Mouse (Mus musculus) intestine, embryonic 14.5 days (tissue): Measurements from ENCODE around the gene Ctdsp2. TPM values are rescaled to one million over a fixed set of nuclear protein-coding genes. Genes with fewer than 3 reads are reported as not detected.

Experiments used
- ATAC-seq: fragments of 200-750 bp; cut with Nextera tagmentation; replicated peaks from 2 replicates; pipeline ENCODE4 v1.8.0; 2017; ENCODE audit warnings: low read depth, moderate number of reproducible peaks, moderate TSS enrichment, moderate library complexity; ENCODE audit not compliant: low FRiP score, low TSS enrichment
- DNase-seq: peaks from one replicate; pipeline ENCODE4 v3.0.0-alpha.2; 2018; ENCODE audit warnings: low spot score
- H3K27ac ChIP-seq: fragments of 300-500 bp; sonication (generic); 2 replicates; pipeline ENCODE4 v1.5.1; 2014; ENCODE audit warnings: low read depth, mild to moderate bottlenecking, control low read depth
- H3K27me3 ChIP-seq: fragments of 300-500 bp; sonication (generic); replicated peaks from 2 replicates; pipeline ENCODE4 v1.6.1; 2014; ENCODE audit warnings: low read length, control low read depth; ENCODE audit not compliant: control insufficient read depth, insufficient read depth
- H3K36me3 ChIP-seq: fragments of 300-500 bp; sonication (generic); 2 replicates; pipeline ENCODE4 v1.6.1; 2014; ENCODE audit warnings: low read length, control low read depth; ENCODE audit not compliant: control insufficient read depth, insufficient read depth
- H3K4me1 ChIP-seq: fragments of 300-500 bp; sonication (generic); replicated peaks from 2 replicates; pipeline ENCODE4 v1.6.1; 2014; ENCODE audit warnings: low read length, control low read depth, mixed read lengths; ENCODE audit not compliant: control insufficient read depth, insufficient read depth
- H3K4me2 ChIP-seq: fragments of 300-500 bp; sonication (generic); 2 replicates; pipeline ENCODE4 v1.6.1; 2014; ENCODE audit warnings: low read length
- H3K4me3 ChIP-seq: fragments of 300-500 bp; sonication (generic); 2 replicates; pipeline ENCODE4 v1.5.1; 2014; ENCODE audit warnings: low read depth, low read length, control low read depth, mixed read lengths
- H3K9ac ChIP-seq: fragments of 300-500 bp; sonication (generic); 2 replicates; pipeline ENCODE4 v1.6.1; 2014; ENCODE audit warnings: mild to moderate bottlenecking, low read length
- H3K9me3 ChIP-seq: fragments of 300-500 bp; sonication (generic); 2 replicates; pipeline ENCODE4 v1.6.1; 2016; ENCODE audit warnings: low read length, control low read depth; ENCODE audit not compliant: control insufficient read depth
- WGBS: fragments of 180-500 bp; shearing (Covaris S2); extraction: QIAGEN DNeasy Blood & Tissue Kit; methylation state at CpG from one replicate; pipeline ENCODE4 v1.1.7; 2014; 5-methylcytosine and 5-hydroxymethylcytosine counted together
- polyA plus RNA-seq: library from polyadenylated mRNA; unstranded; fragments of >200 nt; fragmentation: Nextera tagmentation; extraction: Ambion mirVana; gene quantifications from 2 replicates; pipeline ENCODE4 v1.2.1, GENCODE M21; 2014

Ctdsp2 gene
- polyA plus RNA-seq, 1 experiment from 2014 or later, result 101 TPM

DNA sequence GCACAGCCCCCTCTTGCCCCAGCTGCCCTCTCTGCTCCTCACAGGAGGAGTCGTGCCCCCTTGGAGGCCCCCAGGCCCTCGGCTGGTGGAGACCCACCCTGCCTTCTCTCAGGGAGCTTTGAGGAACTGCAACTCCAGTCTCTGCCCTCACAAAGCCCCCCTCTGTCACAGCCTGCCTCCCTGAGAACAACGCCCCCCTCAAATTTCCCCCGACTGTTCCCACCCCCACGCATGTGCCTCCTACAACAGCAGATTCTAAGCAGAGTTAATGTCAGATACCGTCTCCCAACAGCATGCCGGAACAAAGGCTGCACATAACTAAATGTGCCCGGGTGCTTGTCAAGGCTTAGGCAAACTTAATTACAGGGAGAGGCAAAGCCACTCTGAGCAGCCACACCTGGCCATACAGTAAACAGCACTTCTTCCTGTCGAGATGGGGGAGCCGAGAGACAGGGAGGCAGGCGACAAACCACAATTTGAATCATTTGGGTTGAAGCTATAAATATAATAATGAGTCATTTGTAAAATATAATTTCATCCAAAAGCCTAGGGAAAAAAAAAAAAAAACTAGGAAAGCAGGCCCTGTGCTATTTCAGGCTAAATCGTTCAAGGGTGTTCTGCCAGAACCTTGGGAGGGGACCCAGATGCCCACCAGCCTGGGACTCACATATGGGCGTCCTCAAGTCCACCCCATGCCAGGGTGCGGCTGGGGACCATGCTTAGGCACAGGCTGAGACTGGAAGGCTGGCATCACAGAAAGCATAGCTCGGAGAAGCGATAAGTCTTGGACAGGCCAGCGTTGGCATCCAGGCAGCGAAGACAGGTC lies 42.7 kb upstream of the Ctdsp2 start:
- ATAC-seq, result peak; percentile 30; the same call in 1 of the 2 replicates
- no peak overlapping the region for H3K9ac ChIP-seq
- no peaks in the 10 kb centered on the region for H3K36me3 ChIP-seq
- DNase-seq, result peak; percentile 70
- peaks cover 9% of the 10 kb centered on the region; the same call in 1 of the 2 replicates for H3K9me3 ChIP-seq
- H3K4me3 ChIP-seq, result no peak overlapping the region
- WGBS, result 34% methylated on average over 18 of the region's 18 CpGs
- peak overlapping the region; percentile 14 for H3K4me2 ChIP-seq
- peaks cover 35% of the 10 kb centered on the region for H3K4me1 ChIP-seq
- no peaks in the 10 kb centered on the region for H3K27me3 ChIP-seq
- peak overlapping the region; percentile 91 for H3K27ac ChIP-seq

GRCm38 (mm10) chr10:126940949-126941348 lies 37.6 kb upstream of the Ctdsp2 start:
- Histone ChIP-seq H3K27me3 (no peaks in the 10 kb centered on the region), H3K9me3 (peaks cover 9% of the 10 kb centered on the region; the same call in 1 of the 2 replicates), H3K9ac (no peak overlapping the region), H3K4me1 (peaks cover 5% of the 10 kb centered on the region), H3K36me3 (no peaks in the 10 kb centered on the region), H3K27ac (no peak overlapping the region), H3K4me2 (no peak overlapping the region), H3K4me3 (no peak overlapping the region)
- no peak for ATAC-seq
- no peak for DNase-seq
- WGBS, result 64% methylated on average over 7 of the region's 7 CpGs

GRCm38 (mm10) chr10:126945531-126945930 lies 33.0 kb upstream of the Ctdsp2 start:
- H3K4me2 ChIP-seq, result no peak overlapping the region
- 82% methylated on average over 5 of the region's 5 CpGs for WGBS
- DNase-seq (no peak), ATAC-seq (no peak)
- H3K4me3 ChIP-seq, result no peak overlapping the region
- no peaks in the 10 kb centered on the region for H3K9me3 ChIP-seq
- no peak overlapping the region for H3K9ac ChIP-seq
- no peaks in the 10 kb centered on the region for H3K36me3 ChIP-seq
- no peaks in the 10 kb centered on the region for H3K27me3 ChIP-seq
- H3K27ac ChIP-seq, result no peak overlapping the region
- H3K4me1 ChIP-seq, result peaks cover 8% of the 10 kb centered on the region

GRCm38 (mm10) chr10:126949824-126950223 lies 28.7 kb upstream of the Ctdsp2 start:
- H3K36me3 ChIP-seq, result no peaks in the 10 kb centered on the region
- H3K27me3 ChIP-seq, result no peaks in the 10 kb centered on the region
- H3K9ac ChIP-seq, result no peak overlapping the region
- H3K9me3 ChIP-seq, result no peaks in the 10 kb centered on the region
- H3K4me1 ChIP-seq, result peaks cover 8% of the 10 kb centered on the region
- H3K27ac ChIP-seq, result no peak overlapping the region
- no peak overlapping the region for H3K4me3 ChIP-seq
- no peak overlapping the region for H3K4me2 ChIP-seq
- ATAC-seq, result no peak
- WGBS, result 42% methylated on average over 5 of the region's 5 CpGs
- no peak for DNase-seq

GRCm38 (mm10) chr10:126950572-126950971 lies 27.9 kb upstream of the Ctdsp2 start:
- Histone ChIP-seq H3K4me1 (peaks cover 8% of the 10 kb centered on the region), H3K9ac (no peak overlapping the region), H3K4me3 (no peak overlapping the region), H3K27me3 (no peaks in the 10 kb centered on the region), H3K9me3 (no peaks in the 10 kb centered on the region), H3K27ac (no peak overlapping the region), H3K4me2 (no peak overlapping the region), H3K36me3 (no peaks in the 10 kb centered on the region)
- WGBS, result 84% methylated on average over 4 of the region's 4 CpGs
- DNase-seq (no peak), ATAC-seq (no peak)

GRCm38 (mm10) chr10:126952375-126952774 lies 26.1 kb upstream of the Ctdsp2 start:
- Histone ChIP-seq H3K27ac (no peak overlapping the region), H3K4me2 (no peak overlapping the region), H3K4me3 (no peak overlapping the region), H3K27me3 (no peaks in the 10 kb centered on the region), H3K9ac (no peak overlapping the region), H3K4me1 (peaks cover 16% of the 10 kb centered on the region), H3K9me3 (no peaks in the 10 kb centered on the region), H3K36me3 (no peaks in the 10 kb centered on the region)
- 88% methylated on average over 1 of the region's 1 CpGs for WGBS
- DNase-seq (no peak), ATAC-seq (no peak)

DNA sequence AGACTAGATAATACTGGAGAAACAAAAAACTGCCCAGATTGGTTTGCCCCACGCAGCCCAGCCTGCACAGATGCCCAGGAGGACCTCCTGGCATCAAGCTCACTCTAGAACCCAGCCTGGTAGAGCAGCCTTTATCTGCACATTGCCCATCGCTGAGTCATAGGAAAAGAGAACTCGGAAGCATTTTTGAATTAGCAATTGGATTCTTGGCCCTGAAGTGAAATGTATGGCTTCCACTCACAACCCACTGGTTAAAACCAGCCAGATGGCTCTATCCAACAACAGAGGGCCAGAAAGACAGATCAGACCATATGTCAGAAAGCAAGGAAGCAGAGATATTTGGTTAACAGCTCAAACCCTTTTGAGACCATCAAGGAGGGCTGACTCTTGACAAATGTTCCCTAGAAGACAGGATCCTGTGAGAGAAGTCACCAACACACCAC lies 25.5 kb upstream of the Ctdsp2 start:
- H3K27ac ChIP-seq, result no peak overlapping the region
- ATAC-seq, result no peak
- H3K36me3 ChIP-seq, result no peaks in the 10 kb centered on the region

GRCm38 (mm10) chr10:126956692-126957358 lies 21.7 kb upstream of the Ctdsp2 start:
- H3K27ac ChIP-seq, result peak overlapping the region; percentile 49
- no peak for ATAC-seq
- H3K4me2 ChIP-seq, result peak overlapping the region; percentile 37
- H3K9ac ChIP-seq, result 0 out of 2 replicates have a peak overlapping the region, but pooled peaks have one; percentile 10
- no peaks in the 10 kb centered on the region for H3K36me3 ChIP-seq
- H3K4me1 ChIP-seq, result peaks cover 16% of the 10 kb centered on the region
- H3K4me3 ChIP-seq, result no peak overlapping the region
- peak; percentile 58 for DNase-seq
- no peaks in the 10 kb centered on the region for H3K9me3 ChIP-seq
- WGBS, result 19% methylated on average over 15 of the region's 15 CpGs
- no peaks in the 10 kb centered on the region for H3K27me3 ChIP-seq

More for the DNA sequence above, 25.5 kb upstream of the Ctdsp2 start:
- Histone ChIP-seq H3K4me3 (no peak overlapping the region), H3K4me2 (no peak overlapping the region), H3K9me3 (no peaks in the 10 kb centered on the region), H3K27me3 (no peaks in the 10 kb centered on the region), H3K4me1 (peaks cover 21% of the 10 kb centered on the region), H3K9ac (no peak overlapping the region)
- DNase-seq, result no peak
- 80% methylated on average over 3 of the region's 3 CpGs for WGBS
